Mouse (Mus musculus) bone marrow macrophage, adult 2 months (primary cell): ENCODE measurements around the gene Slc48a1. TPM values are rescaled to one million over a fixed set of nuclear protein-coding genes. Genes with fewer than 3 reads are reported as not detected.

Source experiments
- H3K27ac ChIP-seq: 2 replicates; pipeline ENCODE4 v1.5.1; 2012; ENCODE audit warnings: low read depth, low read length; ENCODE audit not compliant: insufficient read depth
- H3K4me1 ChIP-seq: 2 replicates; pipeline ENCODE4 v1.6.1; 2012; ENCODE audit warnings: low read length; ENCODE audit not compliant: control insufficient read depth, insufficient read depth
- H3K4me3 ChIP-seq: 2 replicates; pipeline ENCODE4 v1.5.1; 2012; ENCODE audit warnings: mild to moderate bottlenecking, low read length, moderate library complexity; ENCODE audit not compliant: insufficient read depth
- CTCF ChIP-seq: IDR thresholded peaks from 2 replicates; pipeline ENCODE4 v1.5.1; 2012; ENCODE audit warnings: low read depth, mild to moderate bottlenecking, low read length, moderate library complexity
- POLR2A ChIP-seq: IDR thresholded peaks from 2 replicates; pipeline ENCODE4 v1.6.1; 2012; ENCODE audit warnings: mild to moderate bottlenecking, low read depth, low read length, borderline replicate concordance
- polyA plus RNA-seq: library from polyadenylated mRNA; stranded (reverse); fragments of >200 nt; gene quantifications from 2 replicates; pipeline ENCODE4 v1.2.4, GENCODE M21; 2012; ENCODE audit not compliant: missing spikeins, insufficient read depth, insufficient read length

Slc48a1 gene
- polyA plus RNA-seq, 1 experiment: 265 TPM

DNA sequence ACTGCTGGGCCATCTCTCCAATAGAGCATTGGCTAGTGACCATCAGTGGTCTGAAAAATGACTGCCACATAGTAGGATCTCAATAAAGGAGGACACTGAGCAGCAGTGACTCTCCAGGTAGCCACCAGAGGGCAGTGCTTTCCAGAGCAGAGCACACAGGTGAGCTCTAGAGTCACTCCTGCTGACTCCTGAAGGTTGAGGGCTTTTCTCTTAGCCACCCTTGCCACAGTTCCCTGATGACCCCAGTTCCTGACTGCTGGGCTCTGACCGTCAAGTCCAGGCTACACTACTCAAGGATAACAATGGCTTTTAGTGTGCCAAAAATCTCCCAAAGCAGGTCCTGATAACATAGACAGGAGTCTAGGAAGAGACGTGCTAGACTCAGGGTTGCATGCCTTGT is 26.6 kb upstream of the Slc48a1 start:
- peaks cover 7% of the 10 kb centered on the region; the same call in 1 of the 2 replicates for H3K4me1 ChIP-seq

DNA sequence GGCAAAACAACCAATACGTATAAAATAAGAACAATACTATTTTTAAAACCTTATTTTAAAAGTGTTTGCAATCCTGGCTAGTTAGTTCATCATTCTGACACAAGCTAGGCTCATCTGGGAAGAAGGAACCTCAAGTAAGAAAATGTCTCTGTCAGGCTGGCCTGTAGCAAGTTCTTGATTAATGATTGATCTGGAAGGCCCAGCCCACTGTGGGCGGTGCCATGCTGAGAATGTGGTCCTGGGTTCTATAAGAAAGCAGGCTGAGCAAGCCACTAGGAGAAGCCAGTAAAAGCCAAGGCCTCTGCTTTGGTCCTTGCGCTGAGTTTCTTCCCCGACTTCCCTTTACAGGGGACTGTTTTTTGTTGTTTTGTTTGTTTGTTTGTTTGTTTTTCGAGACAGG is 25.8 kb upstream of the Slc48a1 start:
- peaks cover 7% of the 10 kb centered on the region; the same call in 1 of the 2 replicates for H3K4me1 ChIP-seq
- no peak for TF ChIP-seq POLR2A
- TF ChIP-seq CTCF: no peak
- no peak overlapping the region for H3K4me3 ChIP-seq
- H3K27ac ChIP-seq: no peak overlapping the region

More for the DNA sequence above, 26.6 kb upstream of the Slc48a1 start:
- H3K27ac ChIP-seq: no peak overlapping the region
- no peak overlapping the region for H3K4me3 ChIP-seq
- no peak for TF ChIP-seq POLR2A
- no peak for TF ChIP-seq CTCF

DNA sequence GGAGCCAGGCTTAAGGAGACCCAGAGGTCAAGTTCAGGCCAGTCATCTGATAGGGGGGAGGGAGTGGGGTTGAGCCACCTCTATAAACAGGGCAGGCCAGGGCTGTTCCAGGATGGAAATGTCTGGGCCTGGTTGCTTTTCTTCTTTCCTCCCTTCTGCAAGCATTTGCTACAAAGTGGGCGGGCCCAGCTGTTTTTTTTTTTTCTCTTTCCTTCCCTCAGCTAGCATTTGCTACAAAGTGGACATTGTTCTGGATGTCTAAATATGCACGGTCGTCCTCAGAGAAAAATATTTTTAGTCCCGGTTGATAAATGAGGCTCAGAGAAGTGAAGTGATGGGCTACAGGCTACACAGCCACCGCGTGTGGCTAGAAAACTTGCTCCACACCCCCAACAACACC is 23.8 kb upstream of the Slc48a1 start:
- peaks cover 10% of the 10 kb centered on the region for H3K4me1 ChIP-seq
- no peak overlapping the region for H3K4me3 ChIP-seq
- no peak overlapping the region for H3K27ac ChIP-seq
- TF ChIP-seq POLR2A: no peak
- TF ChIP-seq CTCF: no peak

DNA sequence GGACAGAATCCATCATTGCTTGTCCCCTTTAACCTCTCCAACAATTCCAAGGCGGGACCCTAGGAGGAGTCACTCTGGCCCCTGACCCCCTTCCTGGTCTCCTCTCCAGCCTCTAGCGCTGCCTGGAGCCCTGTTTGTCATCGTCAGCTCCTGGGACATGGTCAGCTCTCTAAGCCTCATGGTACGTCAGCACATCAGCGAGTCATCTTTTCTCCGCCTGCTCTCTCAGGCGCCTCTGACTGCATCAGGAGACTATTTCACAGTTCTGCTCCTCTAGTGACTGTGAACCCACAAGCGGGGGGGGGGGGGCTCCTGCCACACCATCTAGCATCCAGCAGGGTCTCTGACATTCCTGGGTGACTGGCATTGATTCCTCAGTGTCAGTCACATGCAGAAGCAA is 23.0 kb upstream of the Slc48a1 start:
- H3K27ac ChIP-seq: no peak overlapping the region
- peaks cover 18% of the 10 kb centered on the region for H3K4me1 ChIP-seq
- TF ChIP-seq CTCF (no peak), POLR2A (no peak)
- H3K4me3 ChIP-seq: no peak overlapping the region

DNA sequence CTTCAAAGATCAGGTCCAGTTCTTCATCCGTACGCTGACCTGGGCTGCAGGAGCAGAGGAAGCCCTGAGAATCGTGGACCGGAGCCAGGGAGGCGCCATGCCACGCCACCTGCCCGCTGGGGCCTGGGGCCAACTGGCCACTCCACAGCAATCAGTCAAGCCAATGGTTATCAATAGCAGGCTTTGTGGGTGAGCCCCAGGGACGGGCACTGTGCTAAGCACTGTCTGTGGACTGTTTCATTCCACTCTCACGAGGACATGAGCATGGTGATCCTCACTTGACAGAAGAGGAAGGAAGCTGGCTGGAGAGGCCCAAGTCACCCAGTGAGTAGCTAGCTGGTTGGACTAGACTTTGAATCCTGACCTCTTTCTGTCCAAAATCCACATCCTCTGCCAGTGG is 18.3 kb upstream of the Slc48a1 start:
- H3K27ac ChIP-seq: no peak overlapping the region
- peaks cover 15% of the 10 kb centered on the region for H3K4me1 ChIP-seq
- no peak overlapping the region for H3K4me3 ChIP-seq
- TF ChIP-seq POLR2A: no peak
- TF ChIP-seq CTCF: no peak

DNA sequence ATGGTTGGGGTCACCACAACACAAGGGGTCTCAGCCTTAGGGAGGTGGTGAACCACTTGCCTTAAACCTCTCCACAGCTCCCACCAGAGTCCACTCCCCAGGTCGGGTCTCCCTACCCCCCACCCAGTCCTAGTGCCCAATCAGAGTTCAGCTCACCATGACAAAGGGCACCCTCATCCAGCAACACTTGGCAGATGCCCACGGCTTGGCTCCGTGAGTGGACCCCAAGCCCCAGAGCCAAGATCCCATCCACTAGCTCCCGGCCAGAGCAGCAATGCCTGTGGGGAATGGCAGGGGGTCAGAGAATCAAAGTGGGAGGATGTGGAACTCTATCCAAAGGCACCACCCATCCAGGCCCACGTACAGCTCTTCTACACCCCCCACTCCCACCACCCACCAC is 17.4 kb upstream of the Slc48a1 start:
- H3K4me1 ChIP-seq: peaks cover 15% of the 10 kb centered on the region

DNA sequence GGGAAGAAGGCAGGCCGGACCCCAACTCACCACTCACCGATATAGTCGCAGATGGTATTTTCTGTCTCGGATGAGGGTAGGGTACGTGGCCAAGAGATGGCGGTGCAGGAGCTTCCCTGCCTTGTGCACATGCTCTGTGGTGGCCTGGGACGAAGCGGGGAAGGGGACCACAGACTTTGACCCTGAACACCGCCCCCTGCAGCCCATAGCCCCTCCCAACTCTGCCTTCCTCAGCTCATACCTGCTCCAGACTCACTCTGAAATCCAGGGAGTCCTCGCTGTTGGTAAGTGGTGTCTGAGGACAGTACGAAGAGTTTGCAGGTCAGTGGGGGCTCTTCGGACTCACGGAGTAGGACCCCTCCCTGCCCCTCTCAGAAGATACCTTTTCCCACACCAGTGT is 16.9 kb upstream of the Slc48a1 start:
- TF ChIP-seq CTCF: no peak
- no peak for TF ChIP-seq POLR2A
- H3K4me1 ChIP-seq: peaks cover 15% of the 10 kb centered on the region

More for the DNA sequence above, 17.4 kb upstream of the Slc48a1 start:
- no peak overlapping the region for H3K4me3 ChIP-seq
- TF ChIP-seq POLR2A: no peak
- TF ChIP-seq CTCF: no peak
- no peak overlapping the region for H3K27ac ChIP-seq

DNA sequence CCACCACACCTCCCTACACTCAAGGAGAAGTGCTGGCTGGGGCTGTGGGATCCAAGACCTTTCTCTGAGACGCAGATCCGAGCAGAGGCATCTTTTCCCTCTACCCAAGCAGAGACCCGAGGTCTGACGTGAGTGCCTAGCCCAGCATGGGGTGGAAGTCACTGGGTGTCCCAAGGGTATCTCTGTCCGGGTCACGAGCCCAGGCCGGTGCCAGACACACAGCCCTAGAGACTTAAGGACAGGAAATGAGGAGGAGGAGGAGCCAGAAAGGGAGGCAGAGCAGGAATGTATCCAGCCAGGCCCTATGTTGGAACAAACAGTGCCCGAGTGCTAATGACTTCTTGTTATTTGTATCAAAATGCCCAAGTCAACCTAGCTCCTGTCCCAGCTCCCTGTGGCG is 15.6 kb upstream of the Slc48a1 start:
- peaks cover 15% of the 10 kb centered on the region for H3K4me1 ChIP-seq
- H3K4me3 ChIP-seq: no peak overlapping the region
- TF ChIP-seq CTCF: no peak
- no peak for TF ChIP-seq POLR2A
- no peak overlapping the region for H3K27ac ChIP-seq

More for the DNA sequence above, 16.9 kb upstream of the Slc48a1 start:
- no peak overlapping the region for H3K27ac ChIP-seq
- no peak overlapping the region for H3K4me3 ChIP-seq

DNA sequence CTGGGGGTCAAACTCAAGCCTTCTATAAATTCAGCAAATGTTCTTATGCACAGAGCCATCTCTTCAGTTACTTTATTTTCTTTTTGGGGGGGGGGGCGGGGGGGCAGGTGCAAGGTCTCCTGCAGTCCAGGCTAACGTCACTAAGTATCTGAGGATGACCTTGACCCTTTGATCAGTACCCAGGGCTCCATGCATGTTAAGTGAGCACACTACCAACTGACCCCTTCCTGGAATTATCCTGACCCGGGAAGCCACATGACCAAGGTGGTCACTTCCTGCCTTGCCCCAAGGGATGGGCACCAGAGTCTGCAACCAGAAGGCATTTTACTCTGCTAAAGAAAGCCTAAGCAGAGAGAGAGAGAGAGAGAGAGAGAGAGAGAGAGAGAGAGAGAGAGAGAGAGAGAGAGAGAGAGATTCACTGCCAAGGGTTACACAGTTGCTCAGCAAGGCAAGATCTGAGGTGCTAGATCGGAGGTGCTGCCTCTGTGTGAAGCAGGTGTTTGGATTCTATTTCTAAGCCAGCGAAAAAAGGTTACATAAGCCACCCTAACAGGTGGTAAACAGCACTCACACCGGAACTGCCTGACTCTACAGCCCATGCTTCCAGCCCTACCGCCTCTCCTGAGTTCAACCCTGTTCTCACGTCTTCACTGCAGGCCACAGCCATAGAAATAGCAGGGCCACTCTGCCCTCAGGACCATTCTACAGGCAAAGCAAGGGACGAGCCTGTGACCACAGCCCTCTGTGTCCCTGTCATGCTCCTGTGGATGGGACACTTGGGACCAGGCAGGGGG is 14.9 kb upstream of the Slc48a1 start:
- TF ChIP-seq POLR2A (no peak), CTCF (no peak)
- H3K4me1 ChIP-seq: peaks cover 15% of the 10 kb centered on the region
- H3K27ac ChIP-seq: no peak overlapping the region
- H3K4me3 ChIP-seq: no peak overlapping the region

DNA sequence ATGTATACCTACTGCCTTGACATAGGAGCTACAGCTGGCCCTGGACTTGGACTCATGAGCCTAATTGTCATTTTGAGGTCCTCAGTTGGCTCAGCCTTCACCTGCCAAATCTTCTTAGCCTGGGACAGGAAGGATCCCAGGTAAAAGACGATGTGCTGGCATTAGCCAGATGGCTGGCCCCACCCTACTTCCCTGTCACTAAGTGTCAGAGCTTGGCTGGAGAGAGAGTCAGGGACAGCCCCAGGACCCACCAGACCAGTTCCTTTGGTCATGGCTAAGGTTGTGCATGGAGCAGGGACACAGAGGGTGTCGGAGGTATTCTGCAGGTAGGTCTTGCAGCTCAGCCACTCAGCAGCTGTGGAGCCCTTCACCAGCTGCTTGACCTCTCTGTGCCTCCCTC is 13.8 kb upstream of the Slc48a1 start:
- H3K27ac ChIP-seq: no peak overlapping the region
- no peak overlapping the region for H3K4me3 ChIP-seq
- peaks cover 11% of the 10 kb centered on the region for H3K4me1 ChIP-seq
- TF ChIP-seq POLR2A: no peak
- no peak for TF ChIP-seq CTCF
